Mouse (Mus musculus) hindlimb bud, embryonic 11.5 days (tissue): ENCODE data around the gene Cdiptos.

Experiments used
- DNase-seq: peaks from one replicate; pipeline ENCODE4 v3.0.0-alpha.2; 2012; ENCODE audit warnings: low read depth, low spot score; ENCODE audit errors: extremely low spot score

Gene Cdiptos

DNA sequence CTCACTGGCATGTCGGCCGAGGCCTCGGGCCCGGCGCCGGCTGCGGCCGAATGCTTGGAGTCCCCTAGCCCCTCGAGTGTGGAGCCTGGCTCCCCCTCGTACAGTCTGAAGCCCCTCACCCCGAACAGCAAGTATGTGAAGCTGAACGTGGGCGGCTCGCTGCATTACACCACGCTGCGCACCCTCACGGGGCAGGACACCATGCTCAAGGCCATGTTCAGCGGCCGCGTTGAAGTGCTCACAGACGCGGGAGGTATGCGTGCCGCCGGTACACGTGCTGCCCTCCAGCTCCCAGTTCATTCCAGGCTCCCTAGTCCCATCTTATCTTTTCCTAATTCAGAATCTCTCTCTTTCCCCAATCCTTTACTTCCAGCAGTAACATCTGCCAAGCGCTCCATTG is 46.9 kb downstream of the Cdiptos start:
- no peak for DNase-seq

DNA sequence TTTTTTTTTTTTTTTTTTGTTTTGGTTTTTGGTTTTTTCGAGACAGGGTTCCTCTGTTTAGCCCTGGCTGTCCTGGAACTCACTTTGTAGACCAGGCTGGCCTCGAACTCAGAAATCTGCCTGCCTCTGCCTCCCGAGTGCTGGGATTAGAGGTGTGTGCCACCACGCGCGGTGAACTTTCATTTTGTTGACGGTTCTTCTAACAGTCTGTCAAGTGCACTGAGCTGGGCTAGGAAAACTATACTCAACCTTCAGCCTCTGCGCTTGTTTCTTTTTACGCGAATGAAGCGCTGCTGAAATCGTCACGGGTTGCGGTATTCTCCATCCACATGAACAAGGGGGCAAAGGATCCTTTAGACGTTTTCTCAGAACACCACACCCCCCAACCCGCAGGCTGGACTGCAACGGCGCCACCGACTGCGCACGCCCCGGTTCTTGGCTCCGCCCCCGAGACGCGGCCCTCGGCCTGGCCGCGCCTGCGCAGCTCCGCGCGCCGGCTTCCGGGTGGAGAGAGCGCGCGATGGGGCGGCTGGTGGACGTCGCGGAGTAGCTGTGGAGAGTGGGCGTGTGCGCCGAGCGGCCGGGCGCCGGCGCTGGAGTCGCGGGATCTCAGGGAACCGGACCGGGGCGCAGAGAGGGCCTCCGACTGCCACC is 47.4 kb downstream of the Cdiptos start, which contains the start of gene Kctd13:
Gene Kctd13, plus strand, starts transcription at position 496 of the 654 bp plus-strand sequence.
- peak; percentile 63 for DNase-seq

DNA sequence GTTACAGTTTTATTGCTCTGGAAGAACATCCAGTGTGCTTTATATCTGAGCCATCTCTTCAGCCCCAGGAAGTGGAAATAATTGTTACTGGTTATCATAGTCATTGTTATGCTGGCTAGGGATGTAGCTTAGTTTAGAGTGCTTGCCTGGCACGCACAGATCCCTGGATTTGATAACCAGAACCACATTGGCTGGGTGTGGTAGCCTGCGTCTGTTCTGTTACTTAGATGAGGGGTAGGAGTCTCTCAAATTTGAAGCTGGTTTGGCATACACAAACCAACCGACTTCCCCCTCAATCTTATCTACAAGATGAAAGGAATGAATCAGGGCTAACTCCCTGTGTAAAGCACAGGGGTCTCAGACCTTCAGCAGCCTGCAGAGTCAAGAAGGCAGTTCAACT is 49.6 kb downstream of the Cdiptos start:
- DNase-seq: no peak

DNA sequence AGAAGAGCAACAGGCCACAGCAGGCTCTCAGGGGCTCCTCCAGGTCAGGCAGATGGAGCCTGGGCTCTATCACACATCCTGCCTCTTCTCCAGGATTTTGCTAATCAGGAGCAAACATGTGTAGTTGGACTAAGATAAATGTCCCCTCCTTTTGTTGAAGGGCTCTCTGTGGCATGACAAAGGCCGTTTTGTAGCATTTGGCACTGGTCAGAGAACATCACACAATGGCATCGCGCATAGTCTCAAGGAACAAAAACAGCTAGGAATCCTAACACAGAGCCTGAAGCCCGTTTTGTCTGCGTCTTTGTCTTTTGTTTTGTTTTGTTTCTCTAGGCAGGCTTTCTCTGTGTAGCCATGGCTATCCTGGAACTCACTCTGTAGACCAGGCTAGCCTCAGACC is 51.9 kb downstream of the Cdiptos start:
- DNase-seq: no peak

DNA sequence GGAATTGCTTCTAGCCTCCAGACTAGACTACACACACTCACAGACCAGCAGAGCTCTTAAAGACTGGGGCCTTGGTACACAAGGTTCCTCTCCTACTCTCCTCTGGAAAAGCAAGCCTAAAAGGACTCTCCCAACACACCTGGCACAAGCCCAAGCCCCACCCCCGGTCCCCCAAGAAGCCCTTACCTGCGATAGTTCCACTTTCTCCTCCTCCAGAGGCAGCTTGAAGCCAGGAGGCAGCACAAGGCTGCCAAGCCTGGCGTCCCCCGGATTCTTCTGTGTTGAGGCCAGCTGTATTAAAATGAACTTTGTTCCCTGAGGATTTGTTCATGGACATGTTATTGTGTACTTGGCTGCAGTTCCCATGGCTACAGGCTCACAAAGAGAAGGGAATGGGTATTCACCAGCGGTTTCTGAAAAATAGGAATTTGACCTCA is 53.3 kb downstream of the Cdiptos start, which contains the start of gene Tmem219:
Gene Tmem219, minus strand, starts transcription at position 294 of the 437 bp plus-strand sequence.
- no peak for DNase-seq
